Mouse (Mus musculus) ES-E14 (cell line): ENCODE results near the gene Ahctf1.

Source experiments
- CHD2 ChIP-seq: IDR thresholded peaks from 2 replicates; pipeline ENCODE4 v1.6.1; 2014; ENCODE audit warnings: mild to moderate bottlenecking, low read depth, low read length, inconsistent platforms
- HCFC1 ChIP-seq: IDR thresholded peaks from 2 replicates; pipeline ENCODE4 v1.6.1; 2012; ENCODE audit warnings: low read length, inconsistent platforms, borderline replicate concordance; ENCODE audit not compliant: insufficient read depth
- MAFK ChIP-seq: IDR thresholded peaks from 2 replicates; pipeline ENCODE4 v1.6.1; 2014; ENCODE audit warnings: mild to moderate bottlenecking, low read depth, low read length, inconsistent platforms; ENCODE audit not compliant: insufficient read depth
- ZC3H11A ChIP-seq: IDR thresholded peaks from 2 replicates; pipeline ENCODE4 v1.6.1; 2012; ENCODE audit warnings: low read depth, mild to moderate bottlenecking, inconsistent platforms, low read length, borderline replicate concordance
- ZNF384 ChIP-seq: IDR thresholded peaks from 2 replicates; pipeline ENCODE4 v1.6.1; 2012; ENCODE audit warnings: low read depth, low read length, inconsistent platforms

- no peak for TF ChIP-seq MAFK
- TF ChIP-seq CHD2, result no peak
- no peak for TF ChIP-seq ZNF384
- no peak for TF ChIP-seq HCFC1
- TF ChIP-seq ZC3H11A, result no peak
These were observed 29.3 kb upstream of the Ahctf1 start for GRCm38 (mm10) chr1:179832710-179833240.
